Mouse (Mus musculus) pancreas, adult 10 weeks (tissue): ENCODE measurements around the gene Mef2c. TPM values are rescaled to one million over a fixed set of nuclear protein-coding genes. Genes with fewer than 3 reads are reported as not detected.

Source experiments
- polyA plus RNA-seq: library from polyadenylated mRNA; stranded (reverse); fragments of 350-450 nt; fragmentation: Illumina TruSeq; extraction: RNeasy Lipid Tissue Mini Kit (QIAGEN cat#74804); gene quantifications from one replicate; pipeline ENCODE4 v1.2.3, GENCODE M21; 2015; ENCODE audit warnings: low read depth, low replicate concordance; ENCODE audit not compliant: insufficient read depth

Gene Mef2c
- polyA plus RNA-seq: 7.3 TPM

GRCm38 (mm10) chr13:83503919-83504318 is at the start of gene Mef2c:
TSS of gene Mef2c (plus strand) at chr13:83504034.

